ENCODE assay signal across 9 mouse cellular contexts in genomic region chr14:28848831-28849590, GRCm38 (mm10).
DNase-seq lines count a peak whose midpoint lies in the region; ATAC-seq and TF ChIP-seq lines count a peak whose summit lies in the region.
"Had no signal": no experiment of that assay in that cellular context is flagged by ENCODE, and none has a peak within 500 bp of the region (broad histone marks: within the 10 kb centered on the region; RNA-seq: fewer than 3 reads in every experiment).

No protein-coding gene starts in this region.

- no peak for TF ChIP-seq EP300 in lung, postnatal 0 days (IDR thresholded peaks at IDR 0.05)

- no peak overlapping the region for H3K9ac ChIP-seq in lung, postnatal 0 days (replicated peaks; ENCODE audit: low read depth)
- H3K9ac ChIP-seq: lung, embryonic 15.5 days had no signal

- H3K27me3 ChIP-seq in cerebellum, adult 2 months (ENCODE audit: control insufficient read depth, insufficient read depth, low read length): no peaks in the 10 kb centered on the region
- no peaks in the 10 kb centered on the region for H3K27me3 ChIP-seq in lung, postnatal 0 days (replicated peaks; ENCODE audit: insufficient read depth, low read length)
- H3K27me3 ChIP-seq: lung, embryonic 15.5 days had no signal

- WGBS in cerebellum, adult 2 months: 35% methylated on average over 2 of the region's 2 CpGs
- 12% methylated on average over 2 of the region's 2 CpGs for WGBS in lung, postnatal 0 days

- H3K9me3 ChIP-seq in lung, postnatal 0 days (ENCODE audit: low read length): no peaks in the 10 kb centered on the region
- H3K9me3 ChIP-seq: lung, embryonic 15.5 days had no signal

- peak; percentile 14 to 15 for DNase-seq in cerebellum, adult 2 months
- no peak for DNase-seq in cerebellum, adult 8-10 months
- DNase-seq in left cerebral cortex, adult 18-20 months (ENCODE audit: low spot score in 2 of 2): peak; percentile 5 to 6
- no peak for DNase-seq in left cerebral cortex, adult 11 months (ENCODE audit: low spot score)
- DNase-seq in frontal cortex, postnatal 36 days (ENCODE audit: low spot score in 2 of 2): peak; percentile 2 to 11
- DNase-seq in lung, postnatal 0 days (ENCODE audit: low spot score): peak; percentile 70

- H3K36me3 ChIP-seq in lung, postnatal 0 days (ENCODE audit: insufficient read depth, low read length): no peaks in the 10 kb centered on the region
- H3K36me3 ChIP-seq: lung, embryonic 15.5 days had no signal

- no peak overlapping the region for H3K4me2 ChIP-seq in lung, postnatal 0 days (replicated peaks; ENCODE audit: low read depth, low read length)
- H3K4me2 ChIP-seq: lung, embryonic 15.5 days had no signal

- peak; percentile 67 for ATAC-seq in lung, postnatal 0 days
- ATAC-seq in megakaryocyte, adult 5-6 weeks (ENCODE audit: poor library complexity, severe bottlenecking): no peak
- ATAC-seq in megakaryocyte-erythroid progenitor cell, adult 5-6 weeks (replicated peaks; ENCODE audit: low FRiP score, low TSS enrichment, poor library complexity, severe bottlenecking): no peak

- H3K4me1 ChIP-seq in cerebellum, adult 2 months (ENCODE audit: control insufficient read depth, insufficient read depth, low read length): no peaks in the 10 kb centered on the region
- H3K4me1 ChIP-seq in lung, postnatal 0 days (ENCODE audit: insufficient read depth, low read depth, low read length): no peaks in the 10 kb centered on the region
- H3K4me1 ChIP-seq: lung, embryonic 15.5 days had no signal

- no peak overlapping the region for H3K27ac ChIP-seq in cerebellum, adult 2 months (ENCODE audit: insufficient read depth, low read length)
- no peak overlapping the region for H3K27ac ChIP-seq in lung, postnatal 0 days (ENCODE audit: low read length)
- H3K27ac ChIP-seq: lung, embryonic 15.5 days had no signal

- no peak for TF ChIP-seq CTCF in cerebellum, adult 2 months (IDR thresholded peaks at IDR 0.05; ENCODE audit: borderline replicate concordance, insufficient read depth, low read depth, low read length)
- peak; percentile 42 for TF ChIP-seq CTCF in lung, postnatal 0 days (IDR thresholded peaks at IDR 0.05)

- TF ChIP-seq POLR2A in cerebellum, adult 2 months (IDR thresholded peaks at IDR 0.05; ENCODE audit: borderline replicate concordance, insufficient read depth, low read length): no peak

- H3K4me3 ChIP-seq in cerebellum, adult 2 months (replicated peaks; ENCODE audit: insufficient read depth, low read depth, low read length): no peak overlapping the region
- no peak overlapping the region for H3K4me3 ChIP-seq in lung, postnatal 0 days (ENCODE audit: low read depth, low read length)
- H3K4me3 ChIP-seq: lung, embryonic 15.5 days had no signal

Comparison
In these comparisons a context has a peak if more than half of its experiments do, and no peak if none do; other contexts are left out.
1. DNase-seq: peak in cerebellum, adult 2 months (2 of 2), left cerebral cortex, adult 18-20 months (2 of 2), frontal cortex, postnatal 36 days (2 of 2) and lung, postnatal 0 days (single experiment); none in cerebellum, adult 8-10 months (single experiment) and left cerebral cortex, adult 11 months (single experiment).